Mouse (Mus musculus) MEL (cell line): ENCODE measurements around the gene Slc25a45. TPM values are rescaled to one million over a fixed set of nuclear protein-coding genes. Genes with fewer than 3 reads are reported as not detected.
A peak's percentile ranks its signal among the peaks of the same experiment; 100 is the strongest.

Experiments used
- DNase-seq: peaks from one replicate; pipeline ENCODE4 v3.0.0; 2011; ENCODE audit warnings: low read depth, low spot score
- H3K27ac ChIP-seq: 2 replicates; pipeline ENCODE4 v1.5.1; 2012; ENCODE audit warnings: low read depth, mild to moderate bottlenecking, control low read depth, low read length, moderate library complexity; ENCODE audit not compliant: control insufficient read depth
- H3K27me3 ChIP-seq, 2 experiments: fragments of 150-350 bp in 1 of 2; sonication (generic) in 1 of 2; 2 replicates each; pipeline ENCODE4 v1.6.1; 2012; ENCODE audit warnings: low read length in 2 of 2, mild to moderate bottlenecking in 2 of 2, improper control_type of control experiment in 1 of 2, moderate library complexity in 1 of 2; ENCODE audit not compliant: insufficient read depth in 2 of 2, control insufficient read depth in 1 of 2
- H3K36me3 ChIP-seq, 2 experiments: 2 replicates each; pipeline ENCODE4 v1.6.1; 2012 to 2014; ENCODE audit warnings: low read length in 2 of 2, improper control_type of control experiment in 1 of 2, inconsistent platforms in 1 of 2, mild to moderate bottlenecking in 1 of 2; ENCODE audit not compliant: insufficient read depth in 2 of 2, control insufficient read depth in 1 of 2
- H3K4me1 ChIP-seq, 2 experiments: fragments of 150-350 bp in 1 of 2; sonication (generic) in 1 of 2; 2 replicates each; pipeline ENCODE4 v1.6.1; 2012; ENCODE audit warnings: low read length in 2 of 2, improper control_type of control experiment in 1 of 2, mild to moderate bottlenecking in 1 of 2; ENCODE audit not compliant: insufficient read depth in 2 of 2, control insufficient read depth in 1 of 2
- H3K4me3 ChIP-seq, 2 experiments: fragments of 150-350 bp in 1 of 2; sonication (generic) in 1 of 2; 2 replicates each; pipeline ENCODE4 v1.5.1; 2012; ENCODE audit warnings: low read depth in 2 of 2, low read length in 2 of 2, mild to moderate bottlenecking in 2 of 2, moderate library complexity in 2 of 2, control low read depth in 1 of 2, improper control_type of control experiment in 1 of 2; ENCODE audit not compliant: control insufficient read depth in 1 of 2, insufficient read depth in 1 of 2
- H3K79me2 ChIP-seq: 2 replicates; pipeline ENCODE4 v1.6.1; 2012; ENCODE audit warnings: mild to moderate bottlenecking, low read length, moderate library complexity; ENCODE audit not compliant: control insufficient read depth, poor library complexity, insufficient read depth
- H3K9ac ChIP-seq: 2 replicates; pipeline ENCODE4 v1.6.1; 2012; ENCODE audit warnings: low read depth, mild to moderate bottlenecking, control low read depth, low read length, moderate library complexity; ENCODE audit not compliant: control insufficient read depth, poor library complexity, severe bottlenecking
- H3K9me3 ChIP-seq: fragments of 150-350 bp; sonication (generic); replicated peaks from 2 replicates; pipeline ENCODE4 v1.6.1; 2012; ENCODE audit warnings: mild to moderate bottlenecking, low read length, improper control_type of control experiment, moderate library complexity; ENCODE audit not compliant: insufficient read depth
- BHLHE40 ChIP-seq: IDR thresholded peaks from 2 replicates; pipeline ENCODE4 v1.6.1; 2012; ENCODE audit warnings: low read depth, mild to moderate bottlenecking, inconsistent platforms, low read length, improper control_type of control experiment, borderline replicate concordance
- CHD2 ChIP-seq: IDR thresholded peaks from 2 replicates; pipeline ENCODE4 v1.6.1; 2011; ENCODE audit warnings: low read length, improper control_type of control experiment
- CTCF ChIP-seq, 3 experiments: IDR thresholded peaks in 2 of 3; conservative IDR thresholded peaks in 1 of 3; 2 replicates each; pipeline ENCODE4 v1.5.1; 2011 to 2012; ENCODE audit warnings: low read length in 3 of 3, low read depth in 2 of 3, mild to moderate bottlenecking in 2 of 3, improper control_type of control experiment in 1 of 3, inconsistent platforms in 1 of 3, mixed read lengths in 1 of 3, moderate library complexity in 1 of 3; ENCODE audit not compliant: control insufficient read depth in 1 of 3, insufficient read depth in 1 of 3, poor library complexity in 1 of 3, severe bottlenecking in 1 of 3
- E2F4 ChIP-seq: IDR thresholded peaks from 2 replicates; pipeline ENCODE4 v1.6.1; 2011; ENCODE audit warnings: low read depth, low read length, improper control_type of control experiment, borderline replicate concordance
- ELF1 ChIP-seq: IDR thresholded peaks from 2 replicates; pipeline ENCODE4 v1.6.1; 2014; ENCODE audit warnings: low read depth, mild to moderate bottlenecking, inconsistent platforms, low read length, improper control_type of control experiment, moderate library complexity
- EP300 ChIP-seq, 2 experiments: IDR thresholded peaks; 2 replicates each; pipeline ENCODE4 v1.6.1; 2011; ENCODE audit warnings: improper control_type of control experiment in 2 of 2, low read length in 2 of 2, low read depth in 1 of 2, mild to moderate bottlenecking in 1 of 2
- GABPA ChIP-seq: IDR thresholded peaks from 2 replicates; pipeline ENCODE4 v1.6.1; 2012; ENCODE audit warnings: low read depth, mild to moderate bottlenecking, inconsistent platforms, low read length, improper control_type of control experiment, moderate library complexity
- HCFC1 ChIP-seq: IDR thresholded peaks from 2 replicates; pipeline ENCODE4 v1.6.1; 2012; ENCODE audit warnings: low read depth, mild to moderate bottlenecking, inconsistent platforms, low read length, improper control_type of control experiment, moderate library complexity
- JUND ChIP-seq: IDR thresholded peaks from 2 replicates; pipeline ENCODE4 v1.6.1; 2011; ENCODE audit warnings: low read depth, mild to moderate bottlenecking, improper control_type of control experiment, low read length
- KAT2A ChIP-seq: conservative IDR thresholded peaks from 2 replicates; pipeline ENCODE4 v1.6.1; 2012; ENCODE audit warnings: low read depth, low read length, improper control_type of control experiment, inconsistent platforms
- MAFK ChIP-seq: IDR thresholded peaks from 2 replicates; pipeline ENCODE4 v1.6.1; 2011; ENCODE audit warnings: low read depth, mild to moderate bottlenecking, low read length, improper control_type of control experiment, borderline replicate concordance
- MAX ChIP-seq: IDR thresholded peaks from 2 replicates; pipeline ENCODE4 v1.6.1; 2011; ENCODE audit warnings: low read length, improper control_type of control experiment
- MAZ ChIP-seq: IDR thresholded peaks from 2 replicates; pipeline ENCODE4 v1.6.1; 2012; ENCODE audit warnings: low read depth, mild to moderate bottlenecking, inconsistent platforms, low read length, improper control_type of control experiment
- MXI1 ChIP-seq: IDR thresholded peaks from 2 replicates; pipeline ENCODE4 v1.6.1; 2011; ENCODE audit warnings: mild to moderate bottlenecking, low read depth, low read length, improper control_type of control experiment
- MYB ChIP-seq: IDR thresholded peaks from 2 replicates; pipeline ENCODE4 v1.6.1; 2011; ENCODE audit warnings: mild to moderate bottlenecking, low read depth, low read length, improper control_type of control experiment
- NELFE ChIP-seq: IDR thresholded peaks from 2 replicates; pipeline ENCODE4 v1.6.1; 2011; ENCODE audit warnings: low read depth, low read length, improper control_type of control experiment
- POLR2A ChIP-seq, 2 experiments: IDR thresholded peaks; 2 replicates each; pipeline ENCODE4 v1.6.1; 2011 to 2012; ENCODE audit warnings: low read length in 2 of 2, mild to moderate bottlenecking in 2 of 2, control low read depth in 1 of 2, improper control_type of control experiment in 1 of 2, low read depth in 1 of 2, moderate library complexity in 1 of 2; ENCODE audit not compliant: control insufficient read depth in 1 of 2, insufficient read depth in 1 of 2, poor library complexity in 1 of 2
- POLR2AphosphoS5 ChIP-seq: IDR thresholded peaks from 2 replicates; pipeline ENCODE4 v1.6.1; 2012; ENCODE audit warnings: low read depth, borderline replicate concordance, mild to moderate bottlenecking, inconsistent platforms, low read length, moderate library complexity, mixed read lengths
- RAD21 ChIP-seq: IDR thresholded peaks from 2 replicates; pipeline ENCODE4 v1.6.1; 2011; ENCODE audit warnings: mild to moderate bottlenecking, low read depth, low read length, improper control_type of control experiment
- RCOR1 ChIP-seq: IDR thresholded peaks from 2 replicates; pipeline ENCODE4 v1.6.1; 2012; ENCODE audit warnings: low read depth, mild to moderate bottlenecking, inconsistent platforms, low read length, improper control_type of control experiment
- SMC3 ChIP-seq: IDR thresholded peaks from 2 replicates; pipeline ENCODE4 v1.6.1; 2011; ENCODE audit warnings: low read depth, low read length, improper control_type of control experiment
- TAL1 ChIP-seq: IDR thresholded peaks from 2 replicates; pipeline ENCODE4 v1.6.1; 2012; ENCODE audit warnings: mild to moderate bottlenecking, inconsistent platforms, low read length, moderate library complexity, mixed read lengths
- TBP ChIP-seq: IDR thresholded peaks from 2 replicates; pipeline ENCODE4 v1.8.0; 2011; ENCODE audit warnings: low read depth, low read length, improper control_type of control experiment
- UBTF ChIP-seq: IDR thresholded peaks from 2 replicates; pipeline ENCODE4 v1.6.1; 2012; ENCODE audit warnings: low read depth, mild to moderate bottlenecking, inconsistent platforms, low read length, improper control_type of control experiment, moderate library complexity, borderline replicate concordance; ENCODE audit not compliant: insufficient read depth
- USF1 ChIP-seq: IDR thresholded peaks from 2 replicates; pipeline ENCODE4 v1.6.1; 2014; ENCODE audit warnings: low read depth, mild to moderate bottlenecking, inconsistent platforms, low read length, improper control_type of control experiment, moderate library complexity
- USF2 ChIP-seq, 2 experiments: IDR thresholded peaks; 2 replicates each; pipeline ENCODE4 v1.6.1; 2011 to 2012; ENCODE audit warnings: improper control_type of control experiment in 2 of 2, low read length in 2 of 2, borderline replicate concordance in 1 of 2, inconsistent platforms in 1 of 2, low read depth in 1 of 2, mild to moderate bottlenecking in 1 of 2; ENCODE audit not compliant: insufficient read depth in 1 of 2
- ZKSCAN1 ChIP-seq: IDR thresholded peaks from 2 replicates; pipeline ENCODE4 v1.6.1; 2012; ENCODE audit warnings: low read depth, mild to moderate bottlenecking, inconsistent platforms, low read length, improper control_type of control experiment, moderate library complexity
- ZNF384 ChIP-seq: IDR thresholded peaks from 2 replicates; pipeline ENCODE4 v1.6.1; 2012; ENCODE audit warnings: low read depth, mild to moderate bottlenecking, inconsistent platforms, low read length, improper control_type of control experiment
- polyA plus RNA-seq, 2 experiments: library from polyadenylated mRNA; stranded (reverse) in 1 of 2; unstranded in 1 of 2; fragments of >175 nt in 1 of 2; fragments of >200 nt in 1 of 2; gene quantifications; 2 replicates each; pipeline versions ENCODE4 v1.2.1 to v1.2.4; 2012; ENCODE audit warnings: low replicate concordance in 2 of 2, low read depth in 1 of 2; ENCODE audit not compliant: insufficient read length in 2 of 2, insufficient read depth in 1 of 2, missing spikeins in 1 of 2
- total RNA-seq: library from RNA; depleted of rRNA; stranded (reverse); fragments of 300-350 nt; gene quantifications from 2 replicates; pipeline ENCODE4 v1.2.3, GENCODE M21; 2012

Gene Slc25a45
- total and polyA plus RNA-seq, 3 experiments: 23.5 to 30.7 TPM; not detected in 1

- Histone ChIP-seq H3K4me3 (peak overlapping the region; percentile 28 to 38), H3K36me3 (peaks cover 0 to 12% of the 10 kb centered on the region in 2 experiments; a peak in 2 of 4 replicates), H3K79me2 (no peaks in the 10 kb centered on the region), H3K9me3 (no peaks in the 10 kb centered on the region), H3K27ac (peak overlapping the region; percentile 90), H3K27me3 (no peaks in the 10 kb centered on the region)
- TF ChIP-seq MAZ: peak; percentile 66; the same call in 1 of the 2 replicates
- no peak for TF ChIP-seq ZNF384
- TF ChIP-seq CHD2: no peak
- TF ChIP-seq POLR2A (IDR thresholded peaks at IDR 0.05; ENCODE audit: control insufficient read depth in 1 of 2, insufficient read depth in 1 of 2, low read depth in 1 of 2, low read length in 2 of 2, poor library complexity in 1 of 2): 0 out of 4 replicates have a peak, but pooled peaks of 1 of the 2 experiments have one; percentile 9
- TF ChIP-seq, all 39 proteins: peak for 2
- Histone ChIP-seq H3K9ac (peak overlapping the region; percentile 54), H3K4me1 (peaks cover 12 to 16% of the 10 kb centered on the region in 2 experiments)
- DNase-seq: peak; percentile 68
Observed at GRCm38 (mm10) chr19:5921715-5922114, 44.1 kb downstream of the Slc25a45 start.

- Histone ChIP-seq H3K4me1 (peaks cover 12 to 16% of the 10 kb centered on the region in 2 experiments), H3K27ac (peak overlapping the region; percentile 90), H3K9ac (peak overlapping the region; percentile 54), H3K4me3 (peak overlapping the region; percentile 28 to 38), H3K36me3 (peaks cover 0 to 12% of the 10 kb centered on the region in 2 experiments; a peak in 2 of 4 replicates), H3K79me2 (no peaks in the 10 kb centered on the region), H3K27me3 (no peaks in the 10 kb centered on the region), H3K9me3 (no peaks in the 10 kb centered on the region)
- DNase-seq: peak; percentile 89
- TF ChIP-seq HCFC1: peak; percentile 34; the same call in 1 of the 2 replicates
- TF ChIP-seq POLR2A (IDR thresholded peaks at IDR 0.05; ENCODE audit: control insufficient read depth in 1 of 2, insufficient read depth in 1 of 2, low read depth in 1 of 2, low read length in 2 of 2, poor library complexity in 1 of 2): peak; percentile 17 to 53; a peak in 2 of 4 replicates
- peak; percentile 87 for TF ChIP-seq MAZ
- TF ChIP-seq SMC3: 0 out of 2 replicates have a peak, but pooled peaks have one; percentile 10
- peak; percentile 75 for TF ChIP-seq USF1
- no peak; the same call in 1 of the 2 replicates for TF ChIP-seq KAT2A
- TF ChIP-seq ELF1: peak; percentile 45; the same call in 1 of the 2 replicates
- no peak for TF ChIP-seq POLR2AphosphoS5
- TF ChIP-seq MXI1: peak; percentile 97
- no peak for TF ChIP-seq RAD21
- TF ChIP-seq MAX: peak; percentile 96
- TF ChIP-seq ZNF384: 0 out of 2 replicates have a peak, but pooled peaks have one; percentile 13
- no peak for TF ChIP-seq MYB
- 0 out of 2 replicates have a peak, but pooled peaks have one; percentile 27 for TF ChIP-seq ZKSCAN1
- TF ChIP-seq USF2 (IDR thresholded peaks at IDR 0.05; ENCODE audit: borderline replicate concordance in 1 of 2, insufficient read depth in 1 of 2, low read depth in 1 of 2, low read length in 2 of 2): no peak
- peak; percentile 78 for TF ChIP-seq BHLHE40
- no peak for TF ChIP-seq NELFE
- no peak for TF ChIP-seq CTCF (IDR thresholded peaks at IDR 0.05 in 2 of 3, conservative IDR thresholded peaks at IDR 0.05 in 1 of 3; ENCODE audit: control insufficient read depth in 1 of 3, insufficient read depth in 1 of 3, low read depth in 2 of 3, low read length in 3 of 3, poor library complexity in 1 of 3, severe bottlenecking in 1 of 3)
- no peak for TF ChIP-seq E2F4
- peak; percentile 81 for TF ChIP-seq RCOR1
- TF ChIP-seq UBTF: no peak
- no peak for TF ChIP-seq JUND
- peak; percentile 89 for TF ChIP-seq EP300 (IDR thresholded peaks at IDR 0.05; ENCODE audit: low read depth in 1 of 2, low read length in 2 of 2)
- TF ChIP-seq GABPA: no peak
- TF ChIP-seq TAL1: peak; percentile 92
- peak; percentile 71 for TF ChIP-seq TBP
- TF ChIP-seq MAFK: peak; percentile 39; the same call in 1 of the 2 replicates
Observed at GRCm38 (mm10) chr19:5922119-5922942, 44.7 kb downstream of the Slc25a45 start.
